Mouse (Mus musculus) kidney, postnatal 14 days (tissue): ENCODE measurements around the gene Ift172.

Experiments used
- DNase-seq: peaks from one replicate; pipeline ENCODE4 v3.0.0; 2022; ENCODE audit warnings: mixed read lengths

The Ift172 gene

DNA sequence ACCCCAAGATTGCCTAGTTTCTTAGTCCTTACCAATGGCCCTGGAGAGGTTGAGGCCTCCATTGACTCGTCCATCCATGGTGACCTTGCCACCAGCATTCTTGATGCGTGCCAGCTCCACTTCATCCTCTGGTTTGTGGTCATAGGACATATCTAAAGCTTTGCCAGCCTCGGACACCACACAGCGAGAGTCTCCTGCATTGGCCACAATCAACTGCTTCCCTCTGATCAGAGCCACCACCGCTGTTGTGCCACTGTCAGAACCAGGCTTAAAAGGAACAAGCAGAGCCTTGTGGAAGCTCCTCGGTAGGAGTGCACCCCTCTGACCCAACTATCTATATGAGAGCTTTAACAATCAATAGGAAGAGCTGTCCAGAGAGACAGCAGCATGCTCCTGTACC lies 86.5 kb downstream of the Ift172 start:
- DNase-seq, result no peak

DNA sequence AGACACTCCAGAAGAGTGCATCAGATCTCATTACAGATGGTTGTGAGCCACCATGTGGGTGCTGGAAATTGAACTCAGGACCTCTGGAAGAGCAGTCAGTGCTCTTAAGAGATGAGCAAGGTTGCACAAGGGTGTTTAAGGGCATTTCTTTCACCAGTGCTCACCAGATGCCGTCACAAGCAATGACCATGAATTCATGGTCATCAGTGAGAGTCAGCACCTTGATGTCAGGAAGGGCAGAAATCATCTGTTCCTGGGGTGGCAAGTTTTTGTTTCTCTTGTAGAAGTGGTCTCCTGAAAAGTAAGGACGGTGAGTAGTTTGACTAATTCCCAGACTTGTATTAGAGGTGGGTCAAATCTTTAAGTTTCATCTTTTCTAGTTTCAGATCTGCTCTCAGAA lies 87.0 kb downstream of the Ift172 start:
- no peak for DNase-seq
